Mouse (Mus musculus): ENCODE results near the gene Mrpl22.

- TF ChIP-seq CTCF (IDR thresholded peaks at IDR 0.05; ENCODE audit: low read depth, low read length) = no peak
- TF ChIP-seq POLR2A (IDR thresholded peaks at IDR 0.05; ENCODE audit: borderline replicate concordance, low read depth, low read length) = no peak
These were observed 8.1 kb downstream of the Mrpl22 start for GRCm38 (mm10) chr11:58179563-58179962.
